Mouse (Mus musculus) forebrain, embryonic 10.5 days (tissue): Measurements from ENCODE around the gene Mthfd1l. TPM values are rescaled to one million over a fixed set of nuclear protein-coding genes. Genes with fewer than 3 reads are reported as not detected.
A peak's percentile ranks its signal among the peaks of the same experiment; 100 is the strongest.

Source experiments
- DNase-seq: peaks from one replicate; pipeline ENCODE4 v3.0.0-alpha.2; 2017; ENCODE audit warnings: low spot score; ENCODE audit errors: extremely low spot score
- H3K27ac ChIP-seq: fragments of 300-500 bp; sonication (generic); 2 replicates; pipeline ENCODE4 v1.5.1; 2016; ENCODE audit warnings: mild to moderate bottlenecking
- H3K27me3 ChIP-seq: fragments of 300-500 bp; sonication (generic); 2 replicates; pipeline ENCODE4 v1.6.1; 2016; ENCODE audit warnings: mild to moderate bottlenecking; ENCODE audit not compliant: poor library complexity, severe bottlenecking
- H3K36me3 ChIP-seq: fragments of 300-500 bp; sonication (generic); replicated peaks from 2 replicates; pipeline ENCODE4 v1.6.1; 2016; ENCODE audit warnings: mild to moderate bottlenecking, moderate library complexity
- H3K4me1 ChIP-seq: fragments of 300-500 bp; sonication (generic); 2 replicates; pipeline ENCODE4 v1.6.1; 2016
- H3K4me3 ChIP-seq: fragments of 300-500 bp; sonication (generic); 2 replicates; pipeline ENCODE4 v1.5.1; 2016; ENCODE audit warnings: mild to moderate bottlenecking, moderate library complexity
- H3K9me3 ChIP-seq: fragments of 300-500 bp; sonication (generic); 2 replicates; pipeline ENCODE4 v1.6.1; 2016; ENCODE audit warnings: mild to moderate bottlenecking, moderate library complexity
- WGBS: fragments of 180-500 bp; shearing (Covaris S2); methylation state at CpG from one replicate; pipeline ENCODE4 v1.1.7; 2016; 5-methylcytosine and 5-hydroxymethylcytosine counted together
- polyA plus RNA-seq: library from polyadenylated mRNA; unstranded; fragments of >200 nt; fragmentation: Nextera tagmentation; extraction: Ambion mirVana; gene quantifications from 2 replicates; pipeline ENCODE4 v1.2.1, GENCODE M21; 2016

Mthfd1l gene
- polyA plus RNA-seq, 1 experiment from 2014 or later, result 26.8 TPM

GRCm38 (mm10) chr10:3993365-3994102 lies 20.6 kb downstream of the Mthfd1l start:
- Histone ChIP-seq H3K27me3 (no peaks in the 10 kb centered on the region), H3K27ac (no peak overlapping the region), H3K4me3 (no peak overlapping the region), H3K9me3 (no peaks in the 10 kb centered on the region), H3K4me1 (no peaks in the 10 kb centered on the region), H3K36me3 (peaks cover 83% of the 10 kb centered on the region)
- 92% methylated on average over 8 of the region's 8 CpGs for WGBS
- DNase-seq, result no peak

GRCm38 (mm10) chr10:3995277-3995676 lies 22.4 kb downstream of the Mthfd1l start:
- H3K36me3 ChIP-seq, result peaks cover 82% of the 10 kb centered on the region
- 85% methylated on average over 4 of the region's 4 CpGs for WGBS
- H3K4me1 ChIP-seq, result no peaks in the 10 kb centered on the region

GRCm38 (mm10) chr10:3996170-3996876 lies 23.4 kb downstream of the Mthfd1l start:
- Histone ChIP-seq H3K27ac (no peak overlapping the region), H3K27me3 (no peaks in the 10 kb centered on the region), H3K9me3 (no peaks in the 10 kb centered on the region), H3K4me3 (no peak overlapping the region), H3K4me1 (no peaks in the 10 kb centered on the region), H3K36me3 (peaks cover 77% of the 10 kb centered on the region)
- DNase-seq, result peak; percentile 77
- 62% methylated on average over 15 of the region's 15 CpGs for WGBS

More at GRCm38 (mm10) chr10:3995277-3995676, 22.4 kb downstream of the Mthfd1l start:
- DNase-seq, result no peak
- Histone ChIP-seq H3K9me3 (no peaks in the 10 kb centered on the region), H3K4me3 (no peak overlapping the region), H3K27me3 (no peaks in the 10 kb centered on the region), H3K27ac (no peak overlapping the region)

- Histone ChIP-seq H3K4me3 (no peak overlapping the region), H3K4me1 (no peaks in the 10 kb centered on the region), H3K36me3 (peaks cover 61% of the 10 kb centered on the region), H3K9me3 (no peaks in the 10 kb centered on the region), H3K27me3 (no peaks in the 10 kb centered on the region), H3K27ac (no peak overlapping the region)
- 95% methylated on average over 7 of the region's 7 CpGs for WGBS
- DNase-seq, result no peak
Observed at GRCm38 (mm10) chr10:3997851-3998426, 25.0 kb downstream of the Mthfd1l start.

GRCm38 (mm10) chr10:4002711-4003110 lies 29.8 kb downstream of the Mthfd1l start:
- WGBS, result 97% methylated on average over 5 of the region's 5 CpGs
- DNase-seq, result no peak
- H3K4me1 ChIP-seq, result no peaks in the 10 kb centered on the region
- H3K9me3 ChIP-seq, result no peaks in the 10 kb centered on the region
- H3K27ac ChIP-seq, result no peak overlapping the region
- H3K4me3 ChIP-seq, result no peak overlapping the region
- peaks cover 45% of the 10 kb centered on the region for H3K36me3 ChIP-seq
- no peaks in the 10 kb centered on the region for H3K27me3 ChIP-seq

GRCm38 (mm10) chr10:4005191-4005590 lies 32.3 kb downstream of the Mthfd1l start:
- no peak for DNase-seq
- Histone ChIP-seq H3K27ac (no peak overlapping the region), H3K9me3 (no peaks in the 10 kb centered on the region), H3K4me3 (no peak overlapping the region), H3K27me3 (no peaks in the 10 kb centered on the region), H3K4me1 (no peaks in the 10 kb centered on the region), H3K36me3 (peaks cover 34% of the 10 kb centered on the region)
- WGBS, result 94% methylated on average over 7 of the region's 7 CpGs

GRCm38 (mm10) chr10:4006296-4007015 lies 33.5 kb downstream of the Mthfd1l start:
- no peaks in the 10 kb centered on the region for H3K4me1 ChIP-seq
- H3K27me3 ChIP-seq, result no peaks in the 10 kb centered on the region
- no peak for DNase-seq
- H3K4me3 ChIP-seq, result no peak overlapping the region
- H3K36me3 ChIP-seq, result peaks cover 28% of the 10 kb centered on the region
- WGBS, result 85% methylated on average over 7 of the region's 7 CpGs
- no peaks in the 10 kb centered on the region for H3K9me3 ChIP-seq
- H3K27ac ChIP-seq, result no peak overlapping the region

- WGBS, result 94% methylated on average over 14 of the region's 14 CpGs
- H3K9me3 ChIP-seq, result no peaks in the 10 kb centered on the region
- DNase-seq, result no peak
- H3K27ac ChIP-seq, result no peak overlapping the region
- no peak overlapping the region for H3K4me3 ChIP-seq
- H3K36me3 ChIP-seq, result peaks cover 37% of the 10 kb centered on the region
- H3K27me3 ChIP-seq, result no peaks in the 10 kb centered on the region
- H3K4me1 ChIP-seq, result no peaks in the 10 kb centered on the region
Observed at GRCm38 (mm10) chr10:4022628-4023303, 49.8 kb downstream of the Mthfd1l start.

- Histone ChIP-seq H3K27ac (no peak overlapping the region), H3K27me3 (no peaks in the 10 kb centered on the region)
Observed at GRCm38 (mm10) chr10:4026616-4027015, 53.7 kb downstream of the Mthfd1l start.

GRCm38 (mm10) chr10:4027466-4027865 lies 54.5 kb downstream of the Mthfd1l start:
- no peak overlapping the region for H3K27ac ChIP-seq
- no peaks in the 10 kb centered on the region for H3K27me3 ChIP-seq

More at GRCm38 (mm10) chr10:4026616-4027015, 53.7 kb downstream of the Mthfd1l start:
- Histone ChIP-seq H3K4me1 (no peaks in the 10 kb centered on the region), H3K36me3 (peaks cover 40% of the 10 kb centered on the region), H3K4me3 (no peak overlapping the region), H3K9me3 (no peaks in the 10 kb centered on the region)
- whole genome bisulfite sequencing, result 92% methylated on average over 4 of the region's 4 CpGs
- DNase-seq, result no peak

GRCm38 (mm10) chr10:4028851-4029442 lies 56.0 kb downstream of the Mthfd1l start:
- Histone ChIP-seq H3K4me1 (no peaks in the 10 kb centered on the region), H3K9me3 (no peaks in the 10 kb centered on the region), H3K27me3 (no peaks in the 10 kb centered on the region), H3K4me3 (no peak overlapping the region), H3K27ac (no peak overlapping the region), H3K36me3 (peaks cover 47% of the 10 kb centered on the region)
- no peak for DNase-seq
- 92% methylated on average over 15 of the region's 15 CpGs for WGBS

More at GRCm38 (mm10) chr10:4027466-4027865, 54.5 kb downstream of the Mthfd1l start:
- Histone ChIP-seq H3K9me3 (no peaks in the 10 kb centered on the region), H3K4me1 (no peaks in the 10 kb centered on the region), H3K4me3 (no peak overlapping the region), H3K36me3 (peaks cover 43% of the 10 kb centered on the region)
- no peak for DNase-seq
- 88% methylated on average over 4 of the region's 4 CpGs for WGBS

- Histone ChIP-seq H3K4me3 (no peak overlapping the region), H3K4me1 (no peaks in the 10 kb centered on the region), H3K27ac (no peak overlapping the region), H3K27me3 (no peaks in the 10 kb centered on the region), H3K9me3 (no peaks in the 10 kb centered on the region), H3K36me3 (peaks cover 61% of the 10 kb centered on the region)
- no peak for DNase-seq
- WGBS, result 82% methylated on average over 8 of the region's 9 CpGs
Observed at GRCm38 (mm10) chr10:4033761-4034160, 60.8 kb downstream of the Mthfd1l start.
